Comparison of ENCODE assay signal across 15 mouse cellular contexts in genomic region chr17:27866737-27867136, GRCm38 (mm10).
"Had no signal": no experiment of that assay in that cellular context is flagged by ENCODE, and none has a peak within 500 bp of the region (broad histone marks: within the 10 kb centered on the region; RNA-seq: fewer than 3 reads in every experiment).

No protein-coding gene starts in this region.

- H3K36me3 ChIP-seq: neural tube, embryonic 15.5 days; stomach, embryonic 15.5 days had no signal

- H3K27ac ChIP-seq: neural tube, embryonic 15.5 days; stomach, embryonic 15.5 days; stomach, postnatal 0 days had no signal

- H3K9ac ChIP-seq: neural tube, embryonic 15.5 days; stomach, embryonic 15.5 days had no signal

- H3K9me3 ChIP-seq: neural tube, embryonic 15.5 days; stomach, embryonic 15.5 days had no signal

- H3K4me3 ChIP-seq: neural tube, embryonic 15.5 days; stomach, embryonic 15.5 days had no signal

- H3K4me2 ChIP-seq: neural tube, embryonic 15.5 days; stomach, embryonic 15.5 days had no signal

- H3K27me3 ChIP-seq: neural tube, embryonic 15.5 days; stomach, embryonic 15.5 days had no signal

- DNase-seq: retina, postnatal 1 day; right cerebral cortex, adult 18-20 months; right cerebral cortex, postnatal 14 days; right cerebral cortex, postnatal 25 days; right cerebral cortex, postnatal 4 days; spleen, adult 18-20 months; thymus, adult 18-20 months; thymus, adult 2 months; thymus, postnatal 14 days; thymus, postnatal 25 days; thymus, postnatal 36 days; thymus, postnatal 4 days had no signal
